Mouse (Mus musculus) cerebellum, adult 11 months (tissue): Measurements from ENCODE around the gene Arhgap28.
"Not testable (repeated sequence)": the region's sequence is repeated elsewhere in the genome, so short reads cannot be mapped to it uniquely, and the experiment has no call there.

Source experiments
- DNase-seq: peaks from one replicate; pipeline ENCODE4 v3.0.0; 2022

The Arhgap28 gene

DNA sequence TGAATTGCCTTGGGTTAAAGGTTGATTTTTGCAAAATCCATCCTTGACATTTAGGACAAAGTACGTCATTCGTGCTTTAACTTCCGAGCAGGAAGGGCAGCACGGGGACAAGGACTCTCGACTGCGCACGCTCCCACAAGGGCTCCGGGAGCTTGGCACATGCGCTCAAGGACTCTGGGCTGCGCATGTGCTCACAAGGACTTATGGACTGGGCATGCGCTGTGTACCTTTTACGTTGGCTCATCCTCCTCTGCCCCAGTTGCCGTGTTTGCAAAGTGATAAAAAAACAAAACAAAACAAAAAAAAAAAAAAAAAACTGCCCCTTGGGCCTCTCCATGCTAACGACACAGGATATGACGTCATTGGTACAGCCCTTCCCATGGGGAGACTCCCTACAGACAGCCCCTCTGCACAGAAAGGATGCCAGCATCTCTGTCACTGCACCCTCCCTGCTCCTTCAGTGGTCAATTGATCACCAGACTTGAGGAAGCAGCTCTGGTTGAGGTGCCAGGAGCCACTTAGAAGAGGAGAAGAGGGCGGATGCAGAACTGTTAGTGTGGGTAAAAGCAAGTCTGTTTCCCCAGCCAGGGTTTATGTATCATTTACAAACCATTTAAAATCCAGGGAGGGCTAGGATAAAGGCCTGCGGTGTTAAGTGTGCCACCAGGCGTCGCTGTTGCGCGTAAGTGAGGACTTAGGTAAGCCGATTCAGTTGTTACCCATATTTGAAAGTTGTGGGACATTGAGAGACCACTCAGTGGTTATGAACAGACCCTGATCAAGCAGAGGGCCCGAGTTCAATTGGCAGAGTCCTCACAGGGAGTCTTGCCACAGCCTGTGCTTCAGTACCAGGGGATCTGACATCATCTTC, 134.0 kb downstream of the Arhgap28 start:
- peak; percentile 26 for DNase-seq

DNA sequence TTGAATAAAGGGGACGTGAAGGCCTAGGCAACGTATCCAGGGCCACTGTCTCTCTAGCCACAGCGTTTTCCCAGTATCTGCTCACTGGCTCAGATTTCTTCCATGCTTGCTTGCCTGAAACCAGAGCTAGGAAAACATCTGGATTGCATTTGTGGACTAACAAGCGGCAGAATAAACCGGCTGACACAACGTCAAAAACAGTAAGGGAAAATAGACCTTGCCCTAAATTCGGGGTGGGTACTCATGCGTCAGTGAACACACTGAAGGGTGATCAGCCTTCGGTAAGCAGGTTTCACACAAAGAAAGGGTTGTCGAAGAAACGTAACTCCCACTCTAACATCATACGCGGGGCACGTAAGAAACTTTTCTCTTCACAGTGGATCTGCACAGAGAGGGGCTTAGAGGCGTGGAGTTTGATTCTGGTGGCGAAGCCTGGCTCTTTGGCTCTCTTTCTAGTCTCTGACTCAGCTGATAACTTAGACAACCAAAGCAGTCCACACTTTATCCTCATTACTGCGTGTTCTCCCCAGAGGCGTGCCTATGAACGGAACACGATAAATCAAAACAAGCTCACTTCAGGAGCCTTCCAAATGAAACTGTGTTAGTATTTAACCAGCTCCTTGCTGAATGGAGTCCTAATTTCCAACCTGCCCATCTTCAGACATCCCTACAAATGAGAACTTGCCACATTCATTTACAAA, 137.2 kb downstream of the Arhgap28 start:
- no peak for DNase-seq

DNA sequence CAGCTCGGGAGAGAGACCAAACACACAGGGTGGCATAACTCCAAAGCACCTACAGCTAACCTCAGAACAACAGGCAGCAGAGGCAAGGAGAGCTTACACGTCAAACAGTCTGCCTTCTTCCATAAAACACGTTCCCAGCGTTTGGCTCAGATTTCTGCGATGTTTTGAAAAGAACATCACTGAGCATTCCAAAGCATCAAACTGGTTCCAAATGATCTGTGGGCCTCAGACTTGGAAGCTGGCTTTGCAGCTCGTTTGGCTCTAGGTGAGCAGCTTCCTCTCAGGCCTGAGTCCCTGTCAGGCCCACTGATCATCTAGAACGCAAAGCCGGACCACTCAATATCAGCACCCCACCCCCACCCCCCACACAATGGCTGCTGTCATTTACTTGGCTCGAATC, 137.9 kb downstream of the Arhgap28 start:
- no peak for DNase-seq

DNA sequence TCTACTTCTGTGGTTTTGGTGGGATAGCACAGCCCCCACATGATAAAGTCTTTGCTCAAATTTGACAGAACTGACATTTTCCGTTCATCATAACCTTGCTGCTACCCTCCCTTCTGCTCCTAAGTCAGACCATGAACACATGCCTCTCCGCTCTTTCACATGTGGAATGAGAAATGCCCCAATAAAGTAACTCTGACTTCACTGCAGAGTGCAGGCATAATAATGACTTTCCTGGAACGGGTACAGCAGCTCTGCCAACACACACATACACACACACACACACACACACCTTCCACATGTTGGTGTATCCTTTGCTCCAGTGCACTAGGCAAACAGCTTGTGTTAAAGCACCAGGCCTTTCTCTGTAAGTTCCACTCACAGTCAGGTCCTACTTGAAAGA, 139.0 kb downstream of the Arhgap28 start:
- DNase-seq: no peak

DNA sequence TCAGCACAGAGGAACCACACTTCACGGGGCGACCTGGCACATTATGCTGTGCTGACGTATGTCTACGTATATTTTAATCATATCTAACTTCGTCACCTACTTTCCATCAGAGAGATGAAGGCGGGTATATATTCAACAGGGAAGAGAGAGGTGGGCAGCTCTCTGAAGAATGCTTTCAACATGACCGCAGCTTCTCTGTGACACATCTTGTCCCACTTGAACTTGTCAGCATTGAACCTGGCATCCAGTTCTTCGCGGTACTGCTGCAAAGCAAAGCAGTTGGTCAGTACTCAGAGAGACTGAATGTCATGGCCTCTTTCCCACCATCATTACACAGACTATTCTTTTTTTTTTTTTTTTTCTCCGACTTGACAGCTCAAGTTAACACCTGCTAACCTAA, 139.6 kb downstream of the Arhgap28 start:
- DNase-seq: no peak

DNA sequence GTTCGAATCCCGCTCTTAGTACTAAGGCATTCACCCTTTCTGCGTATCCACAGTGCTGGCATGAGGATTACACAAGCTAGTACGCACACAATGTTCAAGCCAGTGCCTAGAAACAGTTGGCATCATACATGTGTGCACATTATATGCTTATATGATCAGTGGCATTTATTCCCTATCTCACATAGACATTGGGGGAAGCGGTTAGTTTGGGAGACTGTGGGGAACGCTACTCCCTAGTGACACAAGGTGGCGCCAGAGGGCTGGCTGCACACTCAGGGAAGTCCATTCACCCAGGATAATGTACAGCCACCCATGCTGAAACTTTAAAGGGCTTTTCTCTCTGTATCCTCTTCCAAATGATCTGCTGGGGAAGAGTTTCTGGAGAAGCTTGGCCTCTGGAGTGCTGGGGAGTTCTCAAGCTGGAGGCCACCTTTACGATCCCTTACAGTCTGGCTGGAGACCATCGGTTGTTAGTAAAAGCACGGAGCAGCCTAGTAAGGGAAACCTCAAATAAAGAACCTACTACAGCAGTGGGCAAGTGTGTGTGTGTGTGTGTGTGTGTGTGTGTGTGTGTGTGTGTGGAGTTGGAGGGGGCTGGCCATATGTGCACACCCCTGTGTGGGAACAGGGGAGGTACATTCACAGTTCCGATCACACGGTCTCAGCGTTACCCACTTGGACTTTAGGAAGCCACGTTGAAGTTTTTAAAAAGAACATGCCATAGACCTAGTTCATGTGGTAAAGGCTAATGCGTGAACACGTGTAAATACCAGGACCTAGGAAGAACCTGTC, 142.0 kb downstream of the Arhgap28 start:
- peak; percentile 37 for DNase-seq

DNA sequence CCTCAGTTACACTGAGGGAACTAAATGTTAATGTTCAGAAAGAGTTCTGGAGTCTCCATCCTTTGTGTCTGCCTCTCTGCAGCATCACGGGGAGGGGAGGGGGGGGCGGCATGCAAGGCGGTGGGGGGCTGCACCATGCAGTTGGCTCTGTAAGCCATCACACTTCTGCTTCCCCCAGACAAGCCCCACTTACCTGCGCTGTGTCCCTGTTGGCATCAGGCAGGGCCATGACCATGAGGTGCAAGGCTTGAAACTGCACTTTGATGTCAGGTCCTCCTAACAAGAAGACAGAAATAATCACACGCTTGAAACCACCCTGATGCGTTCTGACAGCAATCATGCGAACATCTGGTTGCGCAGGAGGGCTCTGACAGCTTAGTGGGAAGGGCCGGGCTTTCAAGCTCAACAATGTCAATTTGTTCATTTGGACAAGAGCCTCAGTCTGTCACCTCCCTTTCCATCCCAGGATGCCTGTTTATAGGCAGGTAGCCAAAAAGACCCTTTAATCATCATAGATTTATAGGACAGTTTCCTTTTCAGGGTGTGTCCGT, 142.8 kb downstream of the Arhgap28 start:
- no peak for DNase-seq

DNA sequence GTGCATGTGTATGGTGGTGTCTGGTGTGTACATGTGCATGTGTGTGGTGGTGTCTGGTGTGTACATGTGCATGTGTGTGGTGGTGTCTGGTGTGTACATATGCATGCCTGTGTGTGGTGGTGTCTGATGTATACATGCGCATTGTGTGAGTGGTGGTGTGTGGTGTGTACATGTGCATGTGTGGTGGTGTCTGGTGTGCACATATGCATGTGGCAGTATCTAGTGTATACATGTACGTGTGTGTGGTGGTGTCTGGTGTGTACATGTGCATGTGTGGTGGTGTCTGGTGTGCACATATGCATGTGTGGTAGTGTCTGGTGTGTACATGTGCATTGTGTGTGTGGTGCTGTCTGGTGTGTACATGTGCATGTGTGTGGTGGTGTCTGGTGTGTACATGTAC, 162.4 kb downstream of the Arhgap28 start:
- not testable (repeated sequence) for DNase-seq

DNA sequence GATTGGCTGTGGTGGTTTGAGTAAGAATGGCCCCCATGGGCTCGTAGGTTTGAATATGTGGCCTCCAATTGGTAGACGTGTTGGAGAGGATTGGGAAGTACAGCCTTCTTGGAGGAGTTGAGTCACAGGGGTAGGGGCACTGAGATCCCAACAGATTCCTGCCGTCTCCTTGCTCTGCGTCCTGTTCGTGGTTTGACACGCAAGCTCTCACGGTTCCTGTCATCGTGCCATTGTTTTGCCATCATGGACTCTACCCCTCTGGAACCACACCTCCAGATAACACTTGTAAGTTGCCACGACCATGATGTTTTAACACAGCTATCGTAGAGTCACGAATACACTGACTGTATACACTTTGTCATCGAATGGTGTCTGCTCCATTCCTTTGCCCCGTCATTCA, 165.0 kb downstream of the Arhgap28 start:
- no peak for DNase-seq

DNA sequence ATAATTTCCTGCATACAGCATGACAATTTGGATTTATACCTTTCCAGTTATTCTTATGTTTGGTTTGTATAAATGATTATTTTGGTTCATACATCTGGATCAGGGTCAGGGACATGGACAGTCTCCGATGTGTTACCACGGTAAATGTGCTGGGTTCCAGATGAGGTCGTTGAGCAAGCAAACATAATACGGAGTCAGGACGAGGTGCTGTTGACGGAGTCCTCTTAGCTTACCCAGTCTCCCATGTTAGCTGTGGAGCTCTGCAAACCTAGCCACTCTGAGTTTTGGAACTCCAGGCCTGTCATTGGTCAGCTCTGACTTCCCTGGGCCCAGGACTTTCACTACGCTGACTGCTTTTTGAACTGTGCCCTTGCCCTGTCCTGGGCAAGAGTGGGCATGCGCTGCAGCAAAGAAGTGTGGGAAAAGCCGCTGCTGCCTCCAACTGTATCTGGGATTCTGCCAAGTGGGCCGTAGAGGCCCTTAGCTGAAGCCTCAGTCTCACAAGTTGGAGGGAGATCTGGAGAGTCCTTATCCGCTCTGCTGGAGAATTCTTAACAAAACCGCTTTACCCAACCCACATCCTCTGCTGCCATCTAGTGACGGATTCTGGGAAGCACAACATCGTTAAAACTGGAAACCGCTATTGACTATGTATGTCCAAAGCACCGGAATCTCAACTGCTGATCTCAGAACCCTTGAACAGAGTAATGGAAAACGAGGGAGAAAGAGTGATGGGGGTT, 166.4 kb downstream of the Arhgap28 start:
- peak; percentile 35 for DNase-seq

DNA sequence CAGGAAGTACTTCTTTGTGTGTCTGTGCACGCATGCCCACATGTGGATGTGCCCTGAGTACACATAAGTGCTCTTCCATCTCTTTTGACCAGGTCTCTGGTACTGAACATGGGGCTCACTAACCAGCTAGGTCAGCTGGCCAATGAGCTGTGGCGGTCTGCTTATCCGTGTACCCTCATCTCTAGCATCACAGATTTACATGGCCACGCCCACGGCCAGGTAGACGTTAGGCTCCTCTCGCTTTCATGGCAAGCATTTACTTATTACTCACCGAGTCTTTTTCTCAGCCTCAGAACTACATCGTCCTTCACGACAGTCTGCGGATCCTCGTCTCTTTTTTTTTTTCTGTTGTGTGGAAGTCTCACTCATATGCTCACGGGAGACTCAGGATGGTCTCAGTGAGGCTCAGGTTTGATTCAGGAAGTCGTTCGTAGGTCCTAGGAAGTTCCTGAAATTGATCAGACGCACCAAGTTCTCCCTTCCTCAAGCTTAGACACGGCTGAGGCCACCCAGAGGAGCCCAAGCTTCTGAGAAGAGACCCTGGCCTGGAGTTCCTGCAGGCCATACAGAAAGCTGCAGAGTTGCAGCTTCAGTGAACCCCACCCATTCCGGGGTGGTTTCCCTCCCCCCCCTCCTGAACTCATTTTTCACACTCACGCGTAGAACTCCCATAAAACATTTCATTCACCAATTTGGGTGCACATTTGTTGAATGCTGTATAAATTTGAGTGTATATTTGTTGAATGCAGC, 167.6 kb downstream of the Arhgap28 start:
- no peak for DNase-seq

DNA sequence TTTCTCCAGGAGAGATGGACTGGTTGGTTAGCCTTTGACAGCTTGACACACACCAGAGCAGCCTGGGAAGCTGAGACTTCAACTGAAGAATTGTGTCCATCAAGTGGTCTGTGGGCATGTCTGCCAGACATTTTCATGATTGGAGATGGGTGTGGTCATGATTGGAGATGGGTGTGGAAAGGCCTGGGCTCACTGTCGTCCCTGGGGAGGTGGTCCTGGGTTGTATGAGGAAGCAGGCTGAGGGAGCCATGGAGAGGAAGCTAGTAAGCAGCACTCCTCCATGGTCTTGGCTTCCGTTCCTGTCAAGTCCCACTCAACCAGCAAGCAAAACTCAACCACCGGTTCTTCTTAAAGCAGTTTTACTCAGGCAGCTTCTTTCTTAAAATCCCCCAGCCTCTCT, 176.5 kb downstream of the Arhgap28 start:
- DNase-seq: no peak

DNA sequence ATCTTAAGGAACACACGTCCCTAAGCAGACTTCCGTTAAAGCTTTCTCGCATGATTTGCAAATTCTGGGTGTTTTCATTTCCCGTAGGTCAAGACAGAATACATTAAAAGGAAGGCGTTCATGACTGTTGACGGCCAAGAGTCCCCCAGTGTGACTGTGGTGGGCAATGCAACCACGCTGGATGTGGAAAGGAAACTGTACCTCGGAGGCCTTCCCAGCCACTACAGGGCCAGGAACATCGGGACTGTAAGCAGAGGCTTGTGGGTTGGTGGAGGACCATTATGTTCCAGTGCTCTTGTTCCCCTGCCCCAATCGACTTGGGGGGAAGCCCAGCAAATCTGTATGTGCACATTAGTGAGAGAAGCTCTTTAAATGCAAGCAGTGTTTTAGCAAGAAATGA, 187.0 kb downstream of the Arhgap28 start:
- no peak for DNase-seq

DNA sequence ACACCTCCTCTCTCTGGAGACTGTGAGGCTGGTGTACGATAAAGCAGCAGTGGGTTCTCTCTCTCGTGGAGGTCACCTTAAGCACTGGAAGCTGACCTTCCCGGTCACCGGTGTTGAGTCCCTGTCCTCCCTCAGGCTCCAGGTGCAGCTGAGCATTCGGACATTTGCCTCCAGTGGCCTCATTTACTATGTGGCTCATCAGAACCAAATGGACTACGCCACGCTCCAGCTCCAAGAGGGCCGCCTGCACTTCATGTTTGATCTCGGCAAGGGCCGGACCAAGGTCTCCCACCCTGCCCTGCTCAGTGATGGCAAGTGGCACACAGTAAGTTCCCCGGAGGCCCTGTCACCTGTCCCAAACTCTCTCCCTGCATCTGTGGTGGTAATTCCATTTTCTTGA, 188.2 kb downstream of the Arhgap28 start:
- DNase-seq: no peak

DNA sequence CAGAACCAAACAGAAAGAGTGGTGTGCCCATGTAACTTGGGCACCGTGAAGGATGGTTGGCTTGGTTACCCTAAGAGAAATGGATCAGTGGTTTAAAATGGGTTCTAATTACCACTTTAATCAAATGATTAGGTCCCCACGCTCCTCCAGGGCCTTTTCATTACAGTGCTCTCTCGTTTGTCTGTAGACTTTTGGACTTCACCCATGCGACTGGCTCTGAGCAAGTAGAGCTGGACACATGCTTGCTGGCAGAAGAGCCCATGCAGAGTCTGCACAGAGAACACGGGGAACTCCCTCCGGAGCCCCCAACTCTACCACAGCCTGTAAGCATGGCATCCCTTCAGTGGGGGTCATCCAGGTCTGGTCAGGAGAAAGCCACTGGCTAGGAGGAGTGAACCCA, 190.3 kb downstream of the Arhgap28 start:
- no peak for DNase-seq

DNA sequence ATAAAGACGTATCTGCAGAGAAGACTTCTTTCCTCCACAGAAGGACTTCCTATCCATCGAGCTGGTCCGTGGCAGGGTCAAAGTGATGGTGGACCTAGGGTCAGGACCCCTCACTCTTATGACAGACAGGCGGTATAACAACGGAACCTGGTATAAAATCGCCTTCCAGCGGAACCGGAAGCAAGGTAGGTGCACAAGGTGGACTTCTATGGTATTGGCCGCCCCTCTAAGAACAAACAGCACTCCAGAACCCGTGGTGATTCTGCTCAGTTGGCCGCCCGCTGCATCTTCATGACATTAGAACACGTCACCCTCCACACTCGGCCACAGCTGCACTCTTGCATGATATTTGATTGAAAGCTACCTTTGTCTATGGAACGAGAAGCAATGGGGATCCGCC, 194.7 kb downstream of the Arhgap28 start:
- no peak for DNase-seq
